Mouse (Mus musculus): ENCODE results near the gene Fbxo31. TPM values are rescaled to one million over a fixed set of nuclear protein-coding genes. Genes with fewer than 3 reads are reported as not detected.

Gene Fbxo31
- polyA plus RNA-seq, 1 experiment = 24.9 TPM

GRCm38 (mm10) chr8:121562941-121563351, 15.7 kb downstream of the Fbxo31 start:
- 55% methylated on average over 9 of the region's 9 CpGs for WGBS
- Histone ChIP-seq H3K27ac (ENCODE audit: insufficient read depth, low read depth, low read length) (peak overlapping the region; percentile 46), H3K4me3 (ENCODE audit: low read depth, low read length) (no peak overlapping the region), H3K27me3 (ENCODE audit: control insufficient read depth, insufficient read depth, low read length) (no peaks in the 10 kb centered on the region), H3K4me1 (ENCODE audit: control insufficient read depth, insufficient read depth, insufficient read length, low read length) (peaks cover 8% of the 10 kb centered on the region), H3K36me3 (ENCODE audit: control insufficient read depth, insufficient read depth, low read length) (peaks cover 5% of the 10 kb centered on the region; the same call in 1 of the 2 replicates)
- TF ChIP-seq POLR2A (IDR thresholded peaks at IDR 0.05; ENCODE audit: low read depth, low read length) (no peak), CTCF (IDR thresholded peaks at IDR 0.05; ENCODE audit: extremely low read depth, insufficient read length, insufficient replicate concordance, low read depth, low read length) (no peak)

DNA sequence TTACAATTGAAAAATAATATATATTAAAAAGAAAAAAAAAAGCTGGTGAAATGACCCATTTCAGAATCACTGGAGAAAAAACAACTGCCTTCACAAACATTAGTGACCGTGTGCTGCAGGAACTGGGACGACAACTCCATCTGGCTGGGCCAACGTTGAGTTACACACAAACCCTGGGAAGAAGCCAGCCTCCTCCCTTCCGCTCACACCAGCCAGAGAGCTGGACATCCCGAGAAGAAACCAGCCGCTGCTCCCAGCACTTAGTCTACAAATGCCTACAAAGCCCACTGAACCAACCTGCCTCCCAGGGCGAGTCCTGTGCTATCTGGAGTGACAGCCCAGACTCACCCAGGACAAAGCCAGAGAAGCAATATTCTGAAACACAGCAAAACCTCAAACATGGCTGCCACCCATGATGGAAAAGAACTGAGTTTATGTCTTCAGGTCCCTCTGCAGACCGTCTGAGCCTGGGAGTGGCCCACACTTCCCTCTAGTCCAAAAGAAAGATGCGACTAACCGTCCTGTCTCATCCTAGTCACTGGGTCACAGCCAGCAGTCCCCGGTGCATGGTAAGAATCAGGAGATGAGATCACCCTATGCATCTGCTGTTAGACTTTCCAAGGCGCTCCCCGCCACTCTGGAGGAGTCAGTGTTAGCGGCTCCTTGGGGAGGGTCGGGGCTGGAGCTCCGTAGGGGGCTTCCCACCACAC, 16.8 kb downstream of the Fbxo31 start:
- 80% methylated on average over 16 of the region's 16 CpGs for WGBS
- H3K27me3 ChIP-seq (ENCODE audit: control insufficient read depth, insufficient read depth, low read length) = no peaks in the 10 kb centered on the region
- peaks cover 5% of the 10 kb centered on the region; the same call in 1 of the 2 replicates for H3K36me3 ChIP-seq (ENCODE audit: control insufficient read depth, insufficient read depth, low read length)
- TF ChIP-seq CTCF (IDR thresholded peaks at IDR 0.05; ENCODE audit: extremely low read depth, insufficient read length, insufficient replicate concordance, low read depth, low read length) = no peak
- TF ChIP-seq POLR2A (IDR thresholded peaks at IDR 0.05; ENCODE audit: low read depth, low read length) = no peak
- H3K4me1 ChIP-seq (ENCODE audit: control insufficient read depth, insufficient read depth, insufficient read length, low read length) = peaks cover 8% of the 10 kb centered on the region
- H3K4me3 ChIP-seq (ENCODE audit: low read depth, low read length) = no peak overlapping the region
- no peak overlapping the region for H3K27ac ChIP-seq (ENCODE audit: insufficient read depth, low read depth, low read length)

DNA sequence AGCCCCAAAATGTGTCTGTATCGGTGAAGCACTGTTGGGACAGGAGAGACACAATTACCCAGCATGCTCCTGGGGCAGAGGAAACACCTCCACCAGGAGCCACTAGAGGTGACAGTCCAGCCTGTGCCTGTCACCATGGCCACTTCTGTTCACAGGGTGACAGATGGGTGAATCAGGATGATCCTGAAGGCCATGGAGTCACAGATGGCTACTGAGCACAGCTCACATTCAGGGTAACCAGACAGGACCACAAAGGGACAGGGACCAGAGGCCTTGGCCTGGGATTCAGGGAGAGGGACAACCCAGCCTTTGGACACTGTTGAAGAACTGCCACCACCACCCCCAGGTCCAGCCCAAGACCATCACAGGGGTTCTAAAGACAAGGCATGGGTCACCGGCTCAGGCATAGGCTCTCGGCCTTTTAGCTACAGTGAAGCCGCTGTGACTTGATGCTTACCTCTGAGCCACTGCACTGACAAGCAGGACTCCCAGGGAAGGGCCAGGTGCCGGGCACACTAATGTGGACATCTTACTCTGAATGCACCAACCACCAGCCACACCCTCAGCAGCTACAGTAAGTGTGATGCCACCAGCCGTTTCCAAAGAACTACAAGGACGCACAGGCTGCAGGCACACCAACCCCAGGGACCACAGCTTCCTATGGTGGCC, 18.0 kb downstream of the Fbxo31 start:
- peaks cover 5% of the 10 kb centered on the region; the same call in 1 of the 2 replicates for H3K36me3 ChIP-seq (ENCODE audit: control insufficient read depth, insufficient read depth, low read length)
- H3K27me3 ChIP-seq (ENCODE audit: control insufficient read depth, insufficient read depth, low read length) = no peaks in the 10 kb centered on the region
- no peak overlapping the region for H3K27ac ChIP-seq (ENCODE audit: insufficient read depth, low read depth, low read length)
- TF ChIP-seq POLR2A (IDR thresholded peaks at IDR 0.05; ENCODE audit: low read depth, low read length) (no peak), CTCF (IDR thresholded peaks at IDR 0.05; ENCODE audit: extremely low read depth, insufficient read length, insufficient replicate concordance, low read depth, low read length) (no peak)
- no peak overlapping the region for H3K4me3 ChIP-seq (ENCODE audit: low read depth, low read length)
- WGBS = 90% methylated on average over 7 of the region's 7 CpGs
- H3K4me1 ChIP-seq (ENCODE audit: control insufficient read depth, insufficient read depth, insufficient read length, low read length) = peaks cover 8% of the 10 kb centered on the region

GRCm38 (mm10) chr8:121559801-121560200, 18.8 kb downstream of the Fbxo31 start:
- Histone ChIP-seq H3K27me3 (ENCODE audit: control insufficient read depth, insufficient read depth, low read length) (no peaks in the 10 kb centered on the region), H3K4me1 (ENCODE audit: control insufficient read depth, insufficient read depth, insufficient read length, low read length) (peaks cover 8% of the 10 kb centered on the region), H3K36me3 (ENCODE audit: control insufficient read depth, insufficient read depth, low read length) (peaks cover 7% of the 10 kb centered on the region; the same call in 1 of the 2 replicates), H3K4me3 (ENCODE audit: low read depth, low read length) (no peak overlapping the region), H3K27ac (ENCODE audit: insufficient read depth, low read depth, low read length) (no peak overlapping the region)
- TF ChIP-seq POLR2A (IDR thresholded peaks at IDR 0.05; ENCODE audit: low read depth, low read length) (no peak), CTCF (IDR thresholded peaks at IDR 0.05; ENCODE audit: extremely low read depth, insufficient read length, insufficient replicate concordance, low read depth, low read length) (no peak)
- WGBS = 91% methylated on average over 12 of the region's 12 CpGs

GRCm38 (mm10) chr8:121558538-121558937, 20.1 kb downstream of the Fbxo31 start:
- H3K27me3 ChIP-seq (ENCODE audit: control insufficient read depth, insufficient read depth, low read length) = no peaks in the 10 kb centered on the region
- no peak overlapping the region for H3K27ac ChIP-seq (ENCODE audit: insufficient read depth, low read depth, low read length)
- H3K4me3 ChIP-seq (ENCODE audit: low read depth, low read length) = no peak overlapping the region
- 92% methylated on average over 16 of the region's 16 CpGs for WGBS
- TF ChIP-seq POLR2A (IDR thresholded peaks at IDR 0.05; ENCODE audit: low read depth, low read length) = no peak
- peaks cover 8% of the 10 kb centered on the region for H3K4me1 ChIP-seq (ENCODE audit: control insufficient read depth, insufficient read depth, insufficient read length, low read length)
- peaks cover 19% of the 10 kb centered on the region for H3K36me3 ChIP-seq (ENCODE audit: control insufficient read depth, insufficient read depth, low read length)

GRCm38 (mm10) chr8:121557746-121558145, 20.9 kb downstream of the Fbxo31 start:
- 92% methylated on average over 11 of the region's 11 CpGs for WGBS
- Histone ChIP-seq H3K36me3 (ENCODE audit: control insufficient read depth, insufficient read depth, low read length) (peaks cover 21% of the 10 kb centered on the region), H3K4me3 (ENCODE audit: low read depth, low read length) (no peak overlapping the region), H3K27ac (ENCODE audit: insufficient read depth, low read depth, low read length) (no peak overlapping the region), H3K27me3 (ENCODE audit: control insufficient read depth, insufficient read depth, low read length) (no peaks in the 10 kb centered on the region), H3K4me1 (ENCODE audit: control insufficient read depth, insufficient read depth, insufficient read length, low read length) (peaks cover 3% of the 10 kb centered on the region)
- TF ChIP-seq POLR2A (IDR thresholded peaks at IDR 0.05; ENCODE audit: low read depth, low read length) (no peak), CTCF (IDR thresholded peaks at IDR 0.05; ENCODE audit: extremely low read depth, insufficient read length, insufficient replicate concordance, low read depth, low read length) (no peak)

- Histone ChIP-seq H3K36me3 (ENCODE audit: control insufficient read depth, insufficient read depth, low read length) (peaks cover 23% of the 10 kb centered on the region), H3K27me3 (ENCODE audit: control insufficient read depth, insufficient read depth, low read length) (no peaks in the 10 kb centered on the region), H3K4me1 (ENCODE audit: control insufficient read depth, insufficient read depth, insufficient read length, low read length) (no peaks in the 10 kb centered on the region), H3K27ac (ENCODE audit: insufficient read depth, low read depth, low read length) (no peak overlapping the region), H3K4me3 (ENCODE audit: low read depth, low read length) (no peak overlapping the region)
- TF ChIP-seq CTCF (IDR thresholded peaks at IDR 0.05; ENCODE audit: extremely low read depth, insufficient read length, insufficient replicate concordance, low read depth, low read length) (no peak), POLR2A (IDR thresholded peaks at IDR 0.05; ENCODE audit: low read depth, low read length) (no peak)
- 94% methylated on average over 32 of the region's 32 CpGs for WGBS
Measured at GRCm38 (mm10) chr8:121553831-121554475, 24.7 kb downstream of the Fbxo31 start.

Data from small intestine, adult 2 months (tissue).